Mouse (Mus musculus) embryo, embryonic 11 days (tissue): ENCODE results near the gene Igflr1.

Experiments used
- DNase-seq: peaks from one replicate; pipeline ENCODE4 v3.0.0-alpha.2; 2015

The Igflr1 gene

DNA sequence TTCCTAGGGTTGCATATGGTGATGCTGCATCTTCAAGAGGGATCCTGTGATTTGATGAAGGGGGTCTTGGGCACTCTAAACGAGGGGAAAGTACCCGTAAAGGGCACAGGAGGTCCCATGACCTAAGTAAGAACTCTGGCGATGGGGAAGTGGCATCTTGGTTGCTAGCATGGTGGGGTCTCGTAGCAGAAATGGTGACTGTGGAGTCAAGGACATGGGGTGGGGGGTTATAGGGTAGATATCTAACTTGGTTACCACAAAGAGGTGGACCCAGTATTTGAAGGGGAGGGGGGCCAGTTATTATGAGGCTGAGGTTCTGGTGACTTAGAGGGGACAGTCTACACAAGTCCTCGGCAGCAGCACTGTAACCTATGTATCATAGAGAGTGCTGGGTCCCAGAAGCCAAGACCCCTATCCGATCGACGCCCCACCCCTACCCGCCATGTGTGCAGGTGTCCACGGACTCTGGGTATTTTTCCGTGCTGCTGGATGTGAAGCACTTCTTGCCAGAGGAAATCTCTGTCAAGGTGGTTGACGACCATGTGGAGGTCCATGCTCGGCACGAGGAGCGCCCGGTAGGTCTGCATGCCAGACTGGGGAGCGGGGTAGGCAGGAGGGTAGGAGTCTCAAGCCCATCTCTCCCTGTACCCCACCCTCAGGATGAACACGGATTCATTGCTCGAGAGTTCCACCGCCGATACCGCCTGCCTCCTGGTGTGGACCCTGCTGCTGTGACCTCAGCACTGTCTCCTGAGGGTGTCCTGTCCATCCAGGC lies 11.2 kb upstream of the Igflr1 start:
- DNase-seq = no peak

DNA sequence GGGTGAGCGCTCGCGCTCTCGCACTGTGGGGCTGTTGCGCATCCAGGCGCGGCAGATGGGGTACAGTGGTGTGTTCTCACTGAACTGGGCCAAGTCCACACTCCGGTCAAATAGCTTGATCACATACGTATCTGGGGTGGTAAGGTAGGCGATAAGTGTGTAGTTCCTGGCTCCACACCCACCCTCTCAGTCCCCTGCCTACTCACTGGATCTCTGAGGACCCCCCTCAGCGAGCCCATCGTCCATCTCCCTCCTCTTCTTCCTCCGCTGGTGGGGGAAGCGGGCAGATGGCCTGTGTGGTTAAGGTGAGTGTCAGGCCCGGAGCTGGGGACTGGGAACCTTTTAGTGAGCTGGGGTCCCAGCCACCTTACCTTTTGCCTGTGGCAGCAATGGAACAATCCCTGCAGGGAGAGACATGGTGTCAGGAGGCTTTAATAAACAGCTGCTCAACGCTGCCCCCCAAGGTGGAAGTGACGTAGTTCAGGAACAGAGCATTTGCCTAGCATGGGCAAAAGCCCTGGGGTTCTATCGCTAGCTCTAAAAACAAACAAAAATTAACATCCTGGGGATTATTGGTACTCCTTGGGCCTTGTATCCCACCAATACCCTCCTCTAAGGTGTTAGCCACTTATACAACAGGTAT lies 8.2 kb upstream of the Igflr1 start:
- peak; percentile 35 for DNase-seq

DNA sequence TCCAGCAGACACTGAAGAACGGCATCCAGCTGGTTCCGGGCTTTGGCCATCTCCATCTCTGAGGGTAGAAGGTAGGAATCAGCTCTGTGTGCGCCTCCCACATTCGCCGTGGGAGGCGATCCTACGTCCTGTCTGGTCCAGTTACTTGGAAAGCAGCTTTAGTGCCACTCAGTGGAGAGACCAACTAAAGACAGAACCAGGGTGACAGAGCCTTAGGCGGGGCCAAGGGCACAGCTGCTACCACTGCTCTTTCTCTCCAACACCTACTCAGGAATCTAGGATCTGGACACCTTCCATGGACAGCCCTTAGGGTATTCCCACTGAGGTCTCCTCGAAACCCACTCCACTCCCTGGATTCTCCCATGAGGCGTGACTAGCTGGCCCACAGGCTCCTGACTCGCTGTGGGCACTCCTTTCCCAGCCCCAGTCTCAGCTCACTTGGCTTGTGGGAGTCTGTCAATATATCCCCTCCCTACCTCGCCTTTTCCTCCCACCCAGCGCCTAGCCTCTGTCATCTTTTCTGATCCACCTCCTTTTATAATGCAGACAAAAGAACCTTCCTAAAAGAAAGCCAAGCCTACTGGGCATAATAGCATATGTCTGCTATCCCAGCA lies 7.2 kb upstream of the Igflr1 start:
- DNase-seq = no peak

GRCm38 (mm10) chr7:30558656-30559442 lies 6.4 kb upstream of the Igflr1 start:
- DNase-seq = no peak

DNA sequence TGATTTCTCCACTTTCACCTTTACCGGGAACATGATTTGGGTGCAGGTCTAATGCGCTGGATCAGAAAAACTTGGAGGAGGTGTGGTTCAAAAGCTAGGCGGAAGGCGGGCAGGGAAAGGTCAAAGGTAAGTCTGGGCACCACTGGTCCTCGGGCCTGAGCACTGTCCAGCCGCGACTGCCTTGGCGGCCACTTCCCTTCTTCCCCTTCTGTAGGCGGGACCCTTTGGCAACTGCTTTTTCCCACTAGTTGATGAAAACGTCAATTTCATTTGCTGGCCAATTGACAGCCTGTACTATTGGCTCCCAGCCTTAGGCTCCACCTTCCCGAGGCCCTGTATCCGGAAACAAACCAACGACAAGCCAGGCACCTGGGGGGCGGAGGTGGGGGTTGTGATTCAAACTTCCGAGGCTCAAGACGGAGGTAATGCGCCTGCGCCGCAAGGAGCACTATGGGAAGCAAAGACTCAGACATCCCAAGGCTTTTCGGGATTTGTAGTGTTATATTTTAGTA lies 5.7 kb upstream of the Igflr1 start, which contains the start of gene Lin37:
Gene Lin37, minus strand, starts transcription at position 396 of the 512 bp plus-strand sequence.
- peak; percentile 97 for DNase-seq

DNA sequence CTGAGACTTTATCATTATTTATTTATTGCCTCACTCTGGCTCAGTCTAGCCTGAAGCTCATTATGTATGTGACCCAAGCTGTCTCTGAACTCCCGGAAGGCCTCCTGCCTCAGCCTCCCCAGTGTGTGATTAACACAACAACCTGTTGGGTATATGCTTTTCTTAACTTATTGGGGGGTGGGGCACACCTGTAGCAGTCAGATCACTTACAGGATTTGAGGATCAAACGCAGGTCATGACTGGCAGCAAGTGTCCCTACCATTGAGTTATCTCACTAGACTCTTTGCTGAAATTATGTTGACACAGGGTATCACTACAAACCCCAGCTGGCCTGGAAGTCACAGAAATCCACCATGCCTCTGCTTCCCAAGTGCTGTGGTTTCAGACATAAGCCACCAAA lies 4.9 kb upstream of the Igflr1 start:
- no peak for DNase-seq

DNA sequence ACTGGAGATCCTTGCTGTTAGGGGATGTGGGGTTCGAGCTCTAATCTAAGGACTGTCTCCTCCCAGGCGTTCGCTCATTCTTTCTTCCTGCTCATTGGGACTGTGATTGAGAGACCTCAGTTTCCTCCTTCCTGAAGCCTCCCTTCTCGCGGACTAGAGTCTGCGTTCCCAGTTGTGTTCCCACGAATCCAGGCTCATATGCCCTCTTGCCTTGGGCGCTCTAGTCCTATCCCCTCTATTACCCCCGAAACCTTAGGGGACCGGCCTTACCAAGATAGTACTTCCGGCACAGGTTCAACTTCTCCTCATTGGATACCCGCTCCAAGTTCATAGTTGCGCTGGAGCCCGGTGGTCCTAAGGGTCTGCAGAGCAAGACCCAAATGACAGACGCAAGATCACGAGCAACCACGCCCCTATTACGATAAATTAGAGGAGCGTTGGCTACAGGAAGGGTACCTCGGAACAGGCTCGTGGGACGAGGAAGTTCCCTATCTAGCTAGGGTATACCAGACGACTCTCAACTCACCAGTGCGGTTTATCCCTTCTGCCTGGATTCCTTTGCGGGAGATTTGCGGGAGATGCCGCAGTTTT lies 2.6 kb upstream of the Igflr1 start:
- DNase-seq = no peak

- peak; percentile 98 for DNase-seq
Measured at GRCm38 (mm10) chr7:30563117-30563905, 1.9 kb upstream of the Igflr1 start, which contains the start of the genes U2af1l4, Gm49396 and Psenen. Gene U2af1l4, plus strand, starts transcription at chr7:30563301. Gene Gm49396, plus strand, starts transcription at chr7:30563344. Gene Psenen, minus strand, starts transcription at chr7:30563627.

- DNase-seq = no peak
Measured at GRCm38 (mm10) chr7:30563906-30564280, 1.3 kb upstream of the Igflr1 start.

DNA sequence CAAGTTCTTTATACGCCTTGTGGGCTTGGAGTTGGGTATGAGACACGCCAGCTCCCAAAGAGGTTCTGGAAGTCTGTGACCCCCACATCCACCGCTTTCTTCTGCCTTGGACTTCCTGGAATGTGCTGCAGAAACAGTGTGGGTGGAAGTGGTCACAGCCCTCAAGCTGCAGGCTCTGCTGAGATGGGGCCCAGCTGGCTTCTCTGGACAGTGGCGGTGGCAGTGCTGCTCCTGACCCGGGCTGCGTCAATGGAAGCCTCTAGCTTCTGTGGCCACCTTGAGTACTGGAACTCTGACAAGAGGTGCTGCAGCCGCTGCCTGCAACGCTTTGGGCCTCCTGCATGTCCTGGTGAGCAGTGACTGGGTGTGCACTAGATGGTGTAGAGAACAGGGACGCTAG lies 806 bp downstream of the Igflr1 start:
- no peak for DNase-seq

DNA sequence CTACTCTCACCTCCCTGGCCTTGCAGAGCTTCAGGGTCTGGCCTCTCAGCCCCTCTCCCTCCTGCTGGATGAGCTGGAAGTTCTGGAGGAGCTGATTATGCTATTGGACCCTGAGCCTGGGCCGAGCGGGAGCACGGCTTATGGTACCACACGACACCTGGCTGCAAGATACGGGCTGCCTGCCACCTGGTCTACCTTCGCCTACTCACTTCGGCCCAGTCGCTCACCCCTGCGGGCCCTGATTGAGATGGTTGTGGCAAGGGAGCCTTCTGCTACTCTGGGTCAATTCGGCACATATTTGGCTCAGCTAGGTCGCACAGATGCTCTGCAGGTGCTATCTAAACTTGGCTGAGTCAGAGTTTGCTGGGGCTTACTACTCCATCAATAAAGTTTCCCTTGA lies 2.3 kb downstream of the Igflr1 start:
- DNase-seq = no peak

GRCm38 (mm10) chr7:30572389-30572788 lies 7.2 kb downstream of the Igflr1 start:
- no peak for DNase-seq

DNA sequence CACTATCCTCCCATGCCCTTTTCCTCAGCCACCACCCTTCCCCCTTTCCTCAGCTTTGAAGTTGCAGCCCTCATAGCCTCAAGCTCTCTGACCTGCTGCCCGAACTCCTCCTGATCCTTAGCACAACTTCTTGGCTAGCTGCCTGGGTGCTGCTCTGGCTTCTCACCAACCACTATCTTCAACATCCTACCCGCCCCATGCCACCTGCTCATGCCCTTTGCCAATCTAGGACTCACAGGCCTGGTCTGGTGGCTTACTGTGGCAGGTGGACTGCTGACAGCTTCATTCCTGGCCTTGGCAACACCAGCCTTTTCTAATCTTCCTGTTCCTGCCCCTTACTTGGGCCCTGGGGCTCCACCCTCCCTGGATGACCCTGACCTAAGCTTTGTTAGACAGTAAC lies 7.7 kb downstream of the Igflr1 start:
- DNase-seq = no peak

GRCm38 (mm10) chr7:30579950-30580349 lies 14.7 kb downstream of the Igflr1 start:
- no peak for DNase-seq

- no peak for DNase-seq
Measured at GRCm38 (mm10) chr7:30581547-30581946, 16.3 kb downstream of the Igflr1 start.

DNA sequence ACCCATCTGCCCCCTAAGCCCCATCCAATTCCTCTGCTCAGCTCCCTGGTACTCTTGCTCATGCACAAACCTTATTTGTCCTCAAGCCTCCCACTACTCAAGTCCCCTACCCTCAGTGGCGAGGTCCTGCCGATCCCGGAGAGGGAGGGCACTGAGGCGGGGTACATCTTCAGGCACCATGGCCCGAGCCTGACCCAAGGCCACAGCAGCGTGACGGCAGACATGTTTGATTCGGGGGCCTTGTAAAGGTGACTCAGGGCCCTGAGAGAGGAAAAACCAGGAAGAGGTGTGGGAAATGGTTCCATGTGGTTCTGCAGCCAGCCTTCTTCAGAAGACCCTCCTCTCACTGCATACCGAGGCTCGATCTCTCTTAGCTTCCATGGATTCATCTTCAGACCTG lies 19.1 kb downstream of the Igflr1 start:
- no peak for DNase-seq

GRCm38 (mm10) chr7:30585170-30585569 lies 19.9 kb downstream of the Igflr1 start:
- DNase-seq = no peak

- no peak for DNase-seq
Measured at GRCm38 (mm10) chr7:30586455-30587020, 21.3 kb downstream of the Igflr1 start.

DNA sequence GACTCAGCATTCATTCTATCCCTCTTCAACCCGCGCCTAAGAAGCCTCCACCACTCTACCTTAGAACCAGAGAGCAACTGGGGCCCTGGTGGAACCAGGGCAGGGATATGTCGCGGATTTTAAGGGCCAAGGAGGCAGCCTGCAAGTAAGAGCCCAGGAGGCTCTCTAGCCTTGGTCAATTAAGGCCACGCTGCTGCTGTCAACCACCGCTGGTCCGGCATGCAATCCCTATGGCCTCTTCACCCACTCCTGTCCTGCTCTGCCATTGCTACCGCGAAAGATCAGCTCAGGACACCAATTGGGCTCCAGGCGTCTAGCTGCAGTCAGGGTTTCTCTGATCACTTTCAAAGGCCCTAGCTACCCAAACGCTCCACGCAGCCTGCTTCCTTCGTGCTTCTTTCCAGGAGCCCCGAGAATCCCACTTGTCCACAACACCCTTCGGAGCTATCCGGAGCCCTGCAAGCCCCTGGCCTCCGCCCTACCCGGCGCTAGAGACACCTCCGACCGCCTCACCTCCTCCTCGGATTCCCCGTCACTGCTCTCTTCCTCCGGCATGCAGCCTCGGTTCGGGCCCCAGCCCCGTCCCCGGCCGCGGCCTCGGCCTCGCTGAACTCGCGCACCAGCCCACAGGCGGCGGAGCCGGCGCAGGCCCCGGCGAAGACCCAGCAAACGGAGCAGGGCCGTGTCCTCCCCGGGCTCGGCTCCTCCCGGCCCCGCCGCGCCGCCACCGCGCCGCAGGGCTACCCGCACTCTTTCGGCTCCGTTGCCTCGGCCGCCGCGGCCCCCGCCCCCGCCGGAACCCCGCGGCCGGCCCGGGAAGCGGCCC lies 22.8 kb downstream of the Igflr1 start:
- peak; percentile 42 for DNase-seq
